Mouse (Mus musculus): ENCODE measurements around the gene Ptges2. TPM values are rescaled to one million over a fixed set of nuclear protein-coding genes. Genes with fewer than 3 reads are reported as not detected.

The Ptges2 gene
- polyA plus RNA-seq, 1 experiment from 2014 or later = 39.5 TPM

Other genes starting within 250 kb of the Ptges2 start
- 30.3 and 30.4 TPM in 2 replicates for gene Prrc2b, start 244.8 kb upstream of the Ptges2 start, polyA plus RNA-seq (2015; fragmentation: Nextera tagmentation; extraction: Ambion mirVana)
- 31.6 and 32.9 TPM in 2 replicates for gene Pomt1, start 159.3 kb upstream of the Ptges2 start, polyA plus RNA-seq (2015; fragmentation: Nextera tagmentation; extraction: Ambion mirVana)
- gene Uck1, start 135.7 kb upstream of the Ptges2 start, polyA plus RNA-seq (2015; fragmentation: Nextera tagmentation; extraction: Ambion mirVana) = 88.5 and 92.0 TPM in 2 replicates
- 26.6 and 28.0 TPM in 2 replicates for gene Golga2, start 108.5 kb upstream of the Ptges2 start, polyA plus RNA-seq (2015; fragmentation: Nextera tagmentation; extraction: Ambion mirVana)
- 407 and 433 TPM in 2 replicates for gene Swi5, start 107.8 kb upstream of the Ptges2 start, polyA plus RNA-seq (2015; fragmentation: Nextera tagmentation; extraction: Ambion mirVana)
- 54.9 and 66.7 TPM in 2 replicates for gene Ciz1, start 43.6 kb upstream of the Ptges2 start, polyA plus RNA-seq (2015; fragmentation: Nextera tagmentation; extraction: Ambion mirVana)
- 5.4 TPM in 2 replicates for gene Dnm1, start 42.6 kb upstream of the Ptges2 start, polyA plus RNA-seq (2015; fragmentation: Nextera tagmentation; extraction: Ambion mirVana)
- 50.1 and 51.6 TPM in 2 replicates for gene 1110008P14Rik, start 14.0 kb upstream of the Ptges2 start, polyA plus RNA-seq (2015; fragmentation: Nextera tagmentation; extraction: Ambion mirVana)
- 9.0 and 12.7 TPM in 2 replicates for gene Lcn2, start 7.6 kb upstream of the Ptges2 start, polyA plus RNA-seq (2015; fragmentation: Nextera tagmentation; extraction: Ambion mirVana)
- 7.3 and 8.2 TPM in 2 replicates for gene Naif1, start 54.6 kb downstream of the Ptges2 start, polyA plus RNA-seq (2015; fragmentation: Nextera tagmentation; extraction: Ambion mirVana)
- 21.2 and 21.9 TPM in 2 replicates for gene Slc25a25, start 55.5 kb downstream of the Ptges2 start, polyA plus RNA-seq (2015; fragmentation: Nextera tagmentation; extraction: Ambion mirVana)
- gene Fam102a, start 139.4 kb downstream of the Ptges2 start, polyA plus RNA-seq (2015; fragmentation: Nextera tagmentation; extraction: Ambion mirVana) = 13.3 and 15.0 TPM in 2 replicates
- gene Dpm2, start 175.0 kb downstream of the Ptges2 start, polyA plus RNA-seq (2015; fragmentation: Nextera tagmentation; extraction: Ambion mirVana) = 106 and 108 TPM in 2 replicates
- 2.5 and 2.6 TPM in 2 replicates for gene Pip5kl1, start 178.9 kb downstream of the Ptges2 start, polyA plus RNA-seq (2015; fragmentation: Nextera tagmentation; extraction: Ambion mirVana)
- gene 9430097D07Rik, start 179.8 kb downstream of the Ptges2 start, polyA plus RNA-seq (2015; fragmentation: Nextera tagmentation; extraction: Ambion mirVana) = 0.12 and 0.16 TPM in 2 replicates
- 24.7 TPM in 2 replicates for gene St6galnac4, start 191.2 kb downstream of the Ptges2 start, polyA plus RNA-seq (2015; fragmentation: Nextera tagmentation; extraction: Ambion mirVana)
- gene St6galnac6, start 203.8 kb downstream of the Ptges2 start, polyA plus RNA-seq (2015; fragmentation: Nextera tagmentation; extraction: Ambion mirVana) = 18.5 and 18.6 TPM in 2 replicates
- gene Ak1, start 225.9 kb downstream of the Ptges2 start, polyA plus RNA-seq (2015; fragmentation: Nextera tagmentation; extraction: Ambion mirVana) = 35.7 and 39.1 TPM in 2 replicates